Mouse (Mus musculus): ENCODE measurements around the gene Sphk2. TPM values are rescaled to one million over a fixed set of nuclear protein-coding genes. Genes with fewer than 3 reads are reported as not detected.

Gene Sphk2
- total RNA-seq, 2 experiments from 2014 or later, result 8.5 to 12.7 TPM

DNA sequence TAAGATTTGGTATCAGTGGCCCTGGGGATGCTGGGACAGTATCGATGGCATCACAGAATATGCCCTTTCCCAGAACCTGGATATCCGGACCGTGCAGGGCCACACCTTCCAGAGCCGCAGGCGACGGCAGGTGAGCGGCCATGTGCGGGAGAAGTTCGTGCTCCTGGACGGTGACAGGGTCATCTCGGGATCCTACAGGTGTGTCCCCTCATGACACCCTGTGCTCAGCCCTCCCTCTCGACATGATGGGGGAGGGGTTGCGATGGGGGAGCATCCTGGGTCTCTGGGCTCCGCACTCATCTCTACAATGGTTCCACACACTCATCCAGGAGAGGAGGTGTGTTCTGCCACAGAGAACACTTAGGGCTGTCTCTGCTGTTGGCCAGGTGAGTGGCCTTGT is 6.0 kb upstream of the Sphk2 start:
- DNase-seq, result no peak

DNA sequence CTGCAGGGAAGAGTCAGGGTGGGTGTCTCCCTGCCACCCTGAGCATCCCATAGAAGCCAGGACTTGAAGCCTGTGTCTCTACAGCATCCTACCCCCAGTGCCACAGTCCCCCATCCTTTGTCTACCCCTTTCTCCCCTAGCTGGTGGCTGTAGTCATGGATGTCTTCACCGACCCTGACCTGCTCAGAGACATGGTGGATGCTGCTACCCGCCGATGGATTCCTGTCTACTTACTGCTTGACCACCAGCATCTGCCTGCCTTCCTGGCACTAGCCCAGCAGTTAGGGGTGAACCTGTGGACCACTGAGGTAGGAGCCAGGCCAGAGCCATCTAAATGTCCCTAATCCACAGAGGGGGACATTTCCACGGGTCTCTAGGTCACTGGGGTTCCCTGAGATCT is 5.5 kb upstream of the Sphk2 start:
- no peak for DNase-seq

DNA sequence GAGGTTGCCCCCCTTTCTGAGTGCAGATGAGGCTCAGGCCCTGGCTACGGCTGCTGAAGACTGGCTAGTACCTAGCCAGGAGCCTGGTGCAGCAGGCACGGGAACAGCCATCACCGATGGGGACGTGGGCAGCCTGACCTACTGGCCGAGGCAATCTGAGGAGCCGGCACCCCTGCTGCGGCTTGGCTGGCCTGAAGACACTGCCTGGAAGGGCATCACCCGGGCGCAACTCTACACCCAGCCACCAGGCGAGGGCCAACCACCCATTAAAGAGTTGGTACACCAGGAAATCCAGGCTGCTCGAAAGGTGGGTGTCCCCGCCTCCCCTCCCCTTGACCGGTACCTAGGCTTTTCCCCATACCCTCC is 4.5 kb upstream of the Sphk2 start:
- DNase-seq, result no peak

DNA sequence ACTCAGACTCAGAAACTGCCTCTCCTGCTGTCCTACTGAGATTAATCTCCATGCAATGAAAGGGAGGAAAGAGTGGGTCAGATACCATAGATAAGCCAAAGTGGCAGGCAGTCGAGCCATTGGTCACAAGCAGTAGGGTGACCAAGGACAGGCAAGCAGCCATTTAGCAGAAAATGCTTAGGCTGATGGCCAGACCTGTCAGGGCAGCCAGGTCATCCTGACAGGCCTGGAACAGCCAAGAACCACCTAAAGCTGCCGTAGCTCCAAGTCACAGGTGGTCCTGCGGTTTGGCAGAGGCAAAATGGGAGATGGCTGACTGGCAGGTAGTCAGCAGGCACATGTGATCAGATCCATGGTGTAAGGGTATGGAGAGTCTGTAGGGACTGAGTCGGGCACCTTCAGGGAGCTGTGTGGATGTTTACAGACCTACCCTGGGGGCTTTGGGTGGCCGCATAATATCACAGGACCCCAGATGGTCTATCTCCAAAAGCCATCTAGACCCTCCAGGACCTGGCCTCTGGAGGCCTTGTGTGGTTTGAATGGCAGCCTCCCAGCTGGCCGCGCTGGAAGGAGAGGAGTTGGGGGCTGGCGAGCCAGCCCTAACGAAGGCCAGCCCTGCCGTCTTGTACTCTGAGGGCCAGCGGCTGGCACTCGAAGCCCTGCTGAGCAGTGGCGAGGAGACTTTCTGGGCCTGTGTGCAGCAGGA is 4.0 kb upstream of the Sphk2 start:
- no peak for DNase-seq

DNA sequence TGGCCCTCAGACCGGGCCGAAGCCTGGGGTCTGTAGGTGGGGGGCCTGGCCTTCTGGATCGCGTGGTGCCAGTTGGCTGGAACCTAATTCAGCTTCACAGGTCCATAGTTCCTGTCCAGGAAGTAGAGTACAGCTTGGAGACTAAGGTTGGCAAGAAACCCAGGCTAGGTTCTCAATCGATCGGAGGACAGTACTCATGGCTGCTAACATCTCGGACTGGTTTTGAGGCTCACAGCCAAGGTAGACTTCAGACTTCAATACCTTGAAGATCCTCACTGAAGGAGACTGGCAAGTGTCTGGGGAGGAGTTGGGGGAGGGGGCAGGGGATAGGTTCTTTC is 3.4 kb upstream of the Sphk2 start:
- DNase-seq, result no peak

DNA sequence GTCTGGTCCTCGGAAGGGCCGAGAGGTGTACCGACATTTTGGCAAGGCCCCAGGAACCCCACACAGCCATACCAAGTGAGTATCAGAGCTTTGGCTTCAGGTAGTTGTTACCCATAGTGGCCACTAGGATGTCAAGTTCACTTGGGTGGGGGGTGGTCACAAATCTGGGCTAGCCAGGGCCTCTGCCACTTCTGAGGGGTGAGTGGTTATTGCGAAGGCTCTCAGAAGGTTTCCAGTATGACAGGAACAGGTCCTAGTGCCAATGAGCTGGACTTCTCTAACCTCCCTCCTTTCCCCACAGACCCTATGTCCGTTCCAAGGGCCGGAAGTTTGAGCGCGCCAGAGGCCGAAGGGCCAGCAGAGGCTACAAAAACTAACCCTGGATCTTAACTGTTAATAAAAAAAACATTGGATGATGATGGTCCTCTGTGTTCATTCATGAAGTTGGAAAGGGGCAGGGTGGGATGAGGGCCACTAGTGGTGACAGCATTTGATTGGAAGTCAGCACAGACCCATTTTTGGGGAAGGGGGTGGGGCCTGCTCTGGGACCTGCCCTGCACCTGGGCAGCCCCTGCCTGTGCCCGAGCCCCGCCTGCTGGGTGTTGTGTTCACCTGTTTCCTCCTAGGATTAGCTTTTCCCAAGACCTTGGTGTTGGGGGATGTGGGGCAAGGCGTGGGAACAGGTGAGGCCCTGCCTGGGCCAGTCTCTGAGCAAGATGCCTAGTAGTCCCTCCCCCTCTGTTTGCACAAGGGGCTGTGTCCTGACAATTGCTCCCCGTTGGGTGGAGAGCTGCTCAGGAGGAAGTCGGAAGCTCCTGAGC is 2.8 kb upstream of the Sphk2 start, which contains the start of gene Fam83e:
Gene Fam83e (plus strand): TSS at position 800 of the 821 bp plus-strand sequence.
- no peak for DNase-seq

DNA sequence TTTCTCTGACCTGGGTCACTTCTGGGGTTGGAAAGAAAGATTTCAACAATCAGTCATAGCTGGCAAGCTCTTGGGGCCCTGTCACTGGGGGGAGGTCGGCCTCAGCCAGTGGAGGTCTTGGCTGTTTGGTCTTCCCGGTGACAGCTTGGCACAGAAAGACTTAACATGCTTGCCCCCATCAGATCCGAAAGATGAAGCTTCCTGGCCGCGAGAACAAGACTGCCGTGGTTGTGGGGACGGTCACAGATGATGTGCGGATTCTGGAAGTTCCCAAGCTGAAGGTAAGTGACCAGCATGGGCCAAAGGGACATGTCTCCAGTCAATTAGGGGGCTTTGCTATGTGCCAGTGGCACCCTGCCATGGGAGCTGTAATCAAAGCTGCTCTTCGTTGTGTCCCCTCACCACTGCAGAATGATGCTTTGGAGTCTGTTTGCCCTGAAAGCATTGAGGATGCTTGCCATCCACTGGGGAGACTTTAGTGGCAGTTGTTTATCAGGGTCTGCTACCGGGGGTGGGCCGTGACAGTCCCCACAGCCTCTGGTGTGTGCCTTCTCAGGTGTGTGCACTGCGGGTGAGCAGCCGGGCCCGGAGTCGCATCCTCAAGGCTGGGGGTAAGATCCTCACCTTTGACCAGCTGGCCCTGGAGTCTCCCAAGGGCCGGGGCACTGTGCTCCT is 2.1 kb upstream of the Sphk2 start:
- no peak for DNase-seq

DNA sequence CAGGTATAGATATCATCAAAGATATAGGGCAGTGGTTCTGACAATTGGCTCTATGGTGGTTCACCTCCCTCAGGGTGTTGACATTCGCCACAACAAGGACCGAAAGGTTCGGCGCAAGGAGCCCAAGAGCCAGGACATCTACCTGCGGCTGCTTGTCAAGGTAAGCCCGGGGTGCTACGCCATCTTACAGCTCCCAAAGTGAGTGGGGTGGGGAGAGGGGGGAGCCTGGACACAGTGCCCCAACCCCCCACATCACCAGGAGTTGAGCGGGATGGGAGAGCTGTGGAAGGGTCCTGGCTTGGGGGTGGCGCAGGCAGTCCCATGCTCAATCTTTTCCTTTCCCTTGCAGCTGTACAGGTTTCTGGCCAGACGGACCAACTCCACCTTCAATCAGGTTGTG is 1.4 kb upstream of the Sphk2 start:
- no peak for DNase-seq

DNA sequence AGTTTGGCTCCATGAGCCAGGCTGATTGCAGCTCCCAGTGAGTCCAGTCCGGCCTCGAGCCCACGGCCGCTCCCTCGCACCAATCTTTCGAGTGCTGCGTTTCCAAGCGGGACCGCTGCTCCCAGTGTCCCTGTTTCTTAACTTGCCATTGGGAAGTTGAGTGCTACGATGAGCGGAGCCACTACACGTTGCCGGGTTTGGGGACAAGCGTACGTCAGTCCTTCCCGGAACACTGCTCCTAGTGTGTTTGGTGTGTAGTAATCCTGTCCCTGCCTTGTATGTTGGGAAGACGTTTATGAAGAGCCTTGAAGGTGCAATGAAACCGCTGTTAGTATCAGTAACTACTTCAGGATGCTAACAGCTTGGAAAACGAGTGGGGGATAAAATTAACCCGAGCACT is 529 bp upstream of the Sphk2 start:
- DNase-seq, result no peak

DNA sequence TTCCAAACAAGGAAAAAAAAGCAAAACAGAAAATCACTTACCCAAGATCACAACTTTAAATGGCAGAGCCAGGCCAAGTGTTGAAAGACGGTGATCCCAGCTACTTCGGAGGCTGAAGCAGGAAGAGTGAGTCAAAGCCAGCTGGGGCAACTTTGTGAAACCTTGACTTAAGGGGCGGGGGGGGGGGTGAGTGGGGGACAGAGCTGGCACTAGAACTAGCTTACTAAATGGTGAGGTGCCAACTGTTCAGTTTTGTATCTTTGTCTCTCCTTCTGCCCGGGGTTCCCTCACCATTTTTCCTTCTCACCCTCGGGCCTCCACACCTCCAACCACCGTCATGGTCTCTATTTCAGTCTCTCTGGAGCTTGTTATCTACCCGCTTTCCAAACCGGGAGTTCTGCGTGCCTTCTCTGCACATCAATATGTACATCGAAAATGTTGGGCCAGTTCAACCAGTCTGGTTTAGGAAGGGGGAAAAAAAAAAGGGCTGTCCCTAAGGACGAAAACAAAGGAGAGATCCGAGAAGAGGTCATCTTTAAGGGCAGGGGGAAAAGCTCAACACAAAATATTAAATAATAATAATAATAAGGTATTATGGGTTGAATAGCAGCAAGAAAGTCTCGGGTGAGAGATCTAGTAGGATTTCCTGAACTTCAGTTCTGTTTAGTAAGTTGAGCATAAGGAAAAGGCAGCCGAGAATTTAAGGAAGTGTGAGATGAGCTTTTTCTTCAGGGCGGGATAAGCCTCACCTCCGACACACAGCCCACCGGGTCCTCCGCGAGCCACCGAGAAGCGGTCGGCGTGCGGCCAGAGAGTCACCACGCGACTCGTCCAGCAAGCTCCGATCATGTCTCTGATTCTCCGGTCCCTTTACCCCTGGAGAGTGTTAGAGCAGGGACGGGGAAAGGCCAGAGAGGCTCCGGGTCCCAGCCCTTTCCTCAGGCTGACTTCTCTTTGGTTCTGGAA is 567 bp downstream of the Sphk2 start:
- DNase-seq, result no peak

DNA sequence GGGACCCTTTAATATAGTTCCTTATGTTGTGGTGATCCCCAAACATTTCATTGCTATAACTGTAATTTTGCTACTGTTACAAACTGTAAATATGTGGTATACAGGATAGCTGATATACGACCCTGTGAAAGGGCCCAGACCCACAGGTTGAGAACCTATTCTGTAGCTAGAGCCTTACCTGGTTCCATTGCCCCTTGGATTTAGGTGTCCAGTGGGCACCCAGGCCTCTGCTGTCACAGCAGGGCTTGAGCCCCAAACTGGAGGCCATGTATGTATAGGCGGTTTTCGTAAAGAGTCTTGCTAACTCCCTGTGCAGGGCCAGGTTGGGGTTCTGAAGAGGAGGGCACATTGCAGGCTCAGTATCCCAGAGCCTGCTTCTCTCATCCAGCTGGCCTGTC is 1.3 kb downstream of the Sphk2 start:
- no peak for DNase-seq

DNA sequence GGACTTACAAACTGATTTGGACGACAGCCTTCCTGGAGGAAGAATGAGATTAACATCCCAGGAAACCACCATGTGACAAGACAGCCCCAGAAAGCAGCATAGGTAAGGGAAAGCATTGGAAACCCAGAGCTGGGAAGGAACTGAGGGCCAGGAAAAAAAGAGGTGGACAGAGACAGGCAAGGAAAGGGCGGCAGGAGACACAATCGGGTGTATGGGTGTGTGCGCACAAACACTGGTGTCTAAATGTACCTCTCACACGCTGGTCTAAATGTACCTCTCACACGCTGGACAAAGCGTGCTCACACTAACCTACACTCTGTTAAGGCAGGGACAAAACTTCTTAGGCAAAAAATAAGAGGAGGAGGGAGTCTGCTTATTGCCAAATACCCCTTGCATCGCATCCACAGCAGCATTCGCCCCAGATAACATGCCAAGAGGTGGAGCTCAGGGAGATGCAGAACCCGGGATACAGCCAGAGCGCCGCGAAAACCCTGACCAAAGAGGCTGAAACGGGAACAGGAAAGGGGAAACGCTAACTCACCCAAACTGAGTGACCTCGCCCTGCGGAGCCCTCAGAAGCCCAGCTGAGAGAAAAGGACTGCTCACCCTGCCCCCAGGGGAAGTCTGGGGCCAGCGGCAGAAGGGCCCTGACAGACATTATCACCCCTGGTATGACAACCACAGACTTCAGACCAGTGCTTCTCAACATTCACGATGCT is 1.9 kb downstream of the Sphk2 start:
- DNase-seq, result no peak

DNA sequence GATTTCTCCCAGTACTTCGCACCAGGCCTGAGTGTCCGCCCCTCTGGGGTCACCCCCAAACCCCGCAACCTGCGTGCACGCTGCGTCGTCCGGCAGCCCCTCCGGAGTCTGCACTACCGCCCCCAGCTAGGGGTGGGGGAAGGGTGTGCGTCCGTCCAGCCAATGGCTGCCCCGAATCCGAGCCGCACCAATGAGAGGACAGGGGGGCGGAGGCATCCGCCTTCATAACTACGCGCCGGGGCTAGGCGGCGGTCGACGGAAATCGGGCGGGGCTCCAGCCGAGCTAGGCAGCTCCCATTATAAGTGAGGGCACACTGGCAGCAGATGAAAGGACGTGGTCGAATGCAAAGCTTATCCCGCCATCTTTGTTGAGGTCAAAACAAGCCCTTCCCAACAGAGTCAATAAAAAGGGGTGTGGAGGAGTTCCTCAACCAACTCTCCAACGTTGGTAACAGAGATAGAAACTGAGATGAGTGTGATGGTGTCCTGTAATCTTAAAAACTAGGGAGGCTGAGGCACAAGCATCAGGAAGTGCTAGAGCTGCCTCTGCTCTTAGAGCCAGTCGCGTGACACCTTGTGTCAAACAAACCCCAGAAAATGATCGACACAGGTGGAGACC is 2.6 kb downstream of the Sphk2 start, which contains the start of gene Rpl18:
Gene Rpl18 (plus strand): TSS at position 368 of the 619 bp plus-strand sequence.
- DNase-seq, result peak; percentile 98

DNA sequence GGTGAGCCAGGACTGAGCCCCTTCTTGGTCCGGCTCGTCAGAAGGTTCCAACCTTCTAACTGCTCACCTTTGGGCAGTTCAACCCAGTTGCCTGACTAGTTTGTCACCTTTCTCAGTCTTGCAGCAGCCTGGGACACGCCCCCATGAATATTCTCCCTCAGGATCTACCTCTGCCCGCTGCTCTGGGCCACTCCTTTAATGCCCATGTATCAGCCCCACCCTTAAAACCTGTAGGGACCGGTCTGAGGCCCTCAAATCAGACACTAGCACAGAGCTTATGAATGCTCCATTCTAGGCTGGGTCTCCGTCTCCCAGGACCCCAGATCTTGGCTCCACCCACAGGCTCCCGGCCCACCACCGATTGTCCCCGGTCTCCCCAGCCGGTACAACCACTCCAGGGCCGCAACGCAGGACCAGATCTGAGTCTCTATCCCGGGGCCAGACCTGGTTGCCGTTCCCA is 3.1 kb downstream of the Sphk2 start:
- no peak for DNase-seq

DNA sequence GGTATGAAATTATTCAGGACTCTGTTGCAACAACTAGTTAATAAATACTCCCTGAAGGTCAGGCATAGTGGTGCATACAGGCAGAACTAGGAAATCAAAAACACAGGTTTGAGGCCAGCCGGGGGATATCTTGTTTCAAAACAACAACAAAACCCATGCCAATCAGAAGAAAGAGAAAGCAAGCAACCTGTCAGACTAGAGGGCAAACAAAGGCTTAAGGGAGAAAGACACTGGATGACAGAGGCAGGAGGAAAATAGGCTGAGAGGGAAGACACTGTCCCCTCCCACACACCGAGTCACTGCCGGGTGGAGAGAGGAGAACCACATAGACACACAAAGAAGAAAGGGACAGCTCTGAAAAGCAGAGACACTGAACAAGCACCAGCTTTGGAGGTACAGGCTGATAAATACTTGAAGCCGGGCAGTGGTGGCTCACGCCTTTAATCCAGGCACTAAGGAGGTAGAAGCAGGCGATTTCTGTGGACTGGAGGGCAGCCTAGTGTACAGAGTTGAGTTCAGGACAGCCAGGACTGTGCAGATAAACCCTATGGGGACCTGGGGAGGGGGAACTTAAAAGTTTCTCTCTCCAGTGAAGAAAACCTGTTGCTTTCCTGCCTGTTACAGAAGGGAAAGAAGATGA is 3.8 kb downstream of the Sphk2 start:
- no peak for DNase-seq

DNA sequence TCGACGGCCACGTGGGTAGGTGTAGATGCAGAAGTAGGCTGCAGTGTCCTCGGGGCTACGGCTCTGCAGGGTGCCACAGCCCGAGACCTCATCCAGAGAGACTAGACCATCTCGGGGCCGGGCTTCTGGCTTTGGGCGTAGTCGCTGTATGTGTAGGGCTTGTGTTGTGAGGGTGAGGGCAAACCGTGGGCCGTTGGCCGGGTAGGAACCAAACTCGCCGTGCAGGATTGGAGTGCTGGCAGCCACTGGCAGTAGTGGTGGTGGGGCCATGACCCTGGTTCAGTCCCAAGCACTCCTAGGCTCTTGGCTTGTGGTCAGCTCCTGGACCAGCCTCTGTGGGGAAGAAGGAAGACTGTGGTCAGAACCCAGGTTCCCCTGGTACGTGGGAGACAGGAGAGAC is 4.4 kb downstream of the Sphk2 start:
- no peak for DNase-seq

DNA sequence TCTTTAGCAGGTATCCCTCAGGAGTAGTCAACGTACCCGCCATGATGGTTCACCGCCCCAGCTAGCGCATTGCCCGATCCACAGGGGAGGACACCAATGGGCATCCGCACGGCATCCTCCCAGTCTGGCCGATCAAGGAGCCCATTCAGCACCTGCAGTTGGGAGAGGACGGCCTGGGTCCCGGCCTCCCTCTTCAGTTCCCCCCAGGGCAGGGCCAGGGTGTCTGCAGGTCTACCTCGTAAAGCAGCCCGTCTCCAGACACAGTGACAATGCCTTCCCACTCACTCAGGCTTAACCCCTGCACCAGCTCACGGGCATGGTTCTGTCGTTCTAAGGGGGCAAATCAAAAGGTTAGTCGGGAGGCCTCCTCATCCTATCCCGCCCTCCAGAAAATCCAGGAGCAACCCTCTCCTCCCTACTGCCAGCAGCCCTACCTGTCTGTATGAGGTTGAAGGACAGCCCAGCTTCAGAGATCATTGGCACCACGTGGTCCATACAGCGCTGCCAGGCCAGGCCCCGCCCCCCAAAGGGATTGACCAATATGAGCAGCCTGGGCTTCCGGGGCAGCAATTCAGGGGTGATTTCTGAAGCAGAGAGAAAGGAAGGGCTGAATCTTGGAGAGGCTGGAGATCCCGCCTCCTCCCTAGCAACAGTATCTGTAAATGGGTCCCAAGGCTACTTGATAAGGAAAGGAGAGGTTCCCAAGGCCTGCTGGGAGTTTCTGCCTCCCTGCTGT is 5.6 kb downstream of the Sphk2 start:
- peak; percentile 68 for DNase-seq

DNA sequence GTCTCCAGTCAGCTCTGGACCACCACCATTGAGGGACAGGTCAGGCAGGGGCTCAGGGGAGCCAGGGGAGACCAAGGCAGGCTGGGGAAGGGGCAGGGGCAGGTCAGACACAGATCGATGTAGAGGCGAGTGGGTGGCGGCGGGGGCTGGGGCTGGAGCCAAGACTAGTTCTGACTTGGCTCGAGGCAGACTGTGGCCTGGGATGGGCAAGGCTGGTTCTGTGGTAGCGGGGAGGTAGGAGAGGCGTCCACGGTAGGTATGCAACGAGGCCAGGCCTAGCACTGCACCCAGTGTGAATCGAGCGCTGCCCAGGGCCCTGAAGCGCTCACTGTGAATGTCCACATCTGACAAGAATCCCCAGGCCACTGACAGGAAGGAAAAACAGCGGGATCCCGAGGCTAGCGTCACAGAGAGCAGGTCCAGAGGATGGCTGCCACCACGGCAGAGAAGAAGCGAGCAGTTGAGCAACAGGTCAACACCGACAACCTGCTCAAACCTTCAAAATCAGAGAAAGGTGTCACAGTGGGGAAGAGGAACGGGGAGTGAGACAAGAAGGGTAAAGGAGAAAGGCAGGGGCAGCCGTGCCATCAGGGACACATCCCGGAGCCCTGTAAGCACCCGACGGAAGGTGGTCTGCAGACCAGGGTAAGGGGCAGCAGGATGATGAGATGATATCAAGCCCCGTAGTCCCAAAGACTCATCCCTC is 6.3 kb downstream of the Sphk2 start:
- DNase-seq, result peak; percentile 49

Measured in gastrocnemius, postnatal 25 days (tissue).